Mouse (Mus musculus): ENCODE measurements around the gene Gm20850. TPM values are rescaled to one million over a fixed set of nuclear protein-coding genes. Genes with fewer than 3 reads are reported as not detected.

The Gm20850 gene
- total RNA-seq (2023): not detected

GRCm38 (mm10) chrY:75715022-75715421, at the start of gene Gm20850:
Gene Gm20850, plus strand, starts transcription at chrY:75715322.

